Mouse (Mus musculus) gastrocnemius, postnatal 14 days (tissue): Measurements from ENCODE around the gene Tcstv1. TPM values are rescaled to one million over a fixed set of nuclear protein-coding genes. Genes with fewer than 3 reads are reported as not detected.
"Not testable (repeated sequence)": the region's sequence is repeated elsewhere in the genome, so short reads cannot be mapped to it uniquely, and the experiment has no call there.

Experiments
- DNase-seq: peaks from one replicate; pipeline ENCODE4 v3.0.0; 2021; ENCODE audit warnings: mixed read lengths
- intact Hi-C: fragments of 180-260 bp; cut with DNase I; formaldehyde crosslinking; loops from one replicate; pipeline ENCODE4 v1.15.1; 2025; ENCODE audit warnings: low total_unique reads
- long read RNA-seq, 2 experiments: library from polyadenylated mRNA; stranded (forward); transcript quantifications; one replicate each; pipeline ENCODE4 v2.0.0; 2021
- total RNA-seq, 2 experiments: library from RNA; stranded (reverse); gene quantifications; 2 replicates each; pipeline ENCODE4 v1.2.3; 2021

The Tcstv1 gene
- total RNA-seq, result not detected
- long read RNA-seq, experiment 1, result 0 reads
- long read RNA-seq, experiment 2, result 0 reads

- DNase-seq, intact Hi-C loops: not testable (repeated sequence)
Observed at GRCm38 (mm10) chr13:119894685-119895084, at the start of gene Tcstv1. Tcstv1 (minus strand) TSS chr13:119894785.

DNA sequence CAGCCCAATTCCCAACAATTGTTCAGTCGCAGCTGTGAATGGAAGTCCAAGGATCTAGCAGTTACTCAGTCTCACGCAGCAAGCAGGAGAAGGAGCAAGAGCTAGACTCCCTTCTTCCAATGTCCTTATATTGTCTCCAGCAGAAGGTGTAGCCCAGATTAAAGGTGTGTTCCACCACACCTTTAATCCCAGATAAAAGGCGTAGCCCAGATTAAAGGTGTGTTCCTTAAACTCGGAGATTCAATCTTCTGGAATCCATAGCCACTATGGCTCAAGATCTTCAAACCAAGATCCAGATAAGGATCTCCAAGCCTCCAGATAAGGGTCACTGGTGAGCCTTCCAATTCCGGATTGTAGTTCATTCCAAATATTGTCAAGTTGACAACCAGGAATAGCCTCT lies 34.6 kb upstream of the Tcstv1 start, which contains the start of gene Gm21761:
Gene Gm21761 (minus strand): TSS at position 101 of the 400 bp plus-strand sequence.
- DNase-seq, intact Hi-C loops: not testable (repeated sequence)

DNA sequence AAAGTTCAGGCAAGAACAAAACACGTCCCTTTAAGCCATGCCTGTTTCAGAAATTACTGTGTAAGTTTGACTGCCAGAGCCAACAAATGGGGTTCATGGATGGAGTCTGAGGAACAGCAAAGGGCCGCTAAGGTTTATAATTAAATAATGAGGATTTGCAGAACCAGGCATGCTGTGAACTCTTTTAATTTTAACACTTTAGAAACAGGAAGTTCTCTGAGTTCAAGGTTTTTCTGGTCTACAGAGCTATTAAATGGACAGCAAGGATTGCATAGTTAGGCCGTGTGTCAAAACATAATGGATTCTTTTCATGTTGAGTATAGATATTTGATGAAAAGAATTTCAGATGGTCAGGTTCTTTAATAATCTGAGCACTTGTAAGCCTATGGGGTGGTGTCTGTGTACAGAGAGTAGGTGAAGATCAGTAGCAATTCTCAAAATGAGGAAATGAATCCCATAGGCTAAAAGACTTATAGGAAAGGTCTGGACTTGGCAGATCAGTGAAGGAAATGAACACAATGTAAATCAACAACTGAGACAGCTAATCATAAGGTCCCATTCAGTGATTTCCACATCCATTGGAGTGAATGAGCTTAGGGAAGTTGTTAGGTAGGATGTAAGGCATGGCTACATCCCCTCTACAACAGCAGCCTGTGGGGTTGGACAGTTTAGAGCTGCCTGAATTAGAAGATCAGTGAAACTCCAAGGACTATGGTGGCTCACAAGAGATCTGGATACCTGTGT lies 30.2 kb upstream of the Tcstv1 start:
- intact Hi-C loops, DNase-seq: not testable (repeated sequence)

GRCm38 (mm10) chr13:119916966-119917722 lies 22.6 kb upstream of the Tcstv1 start:
- intact Hi-C loops, DNase-seq: not testable (repeated sequence)

DNA sequence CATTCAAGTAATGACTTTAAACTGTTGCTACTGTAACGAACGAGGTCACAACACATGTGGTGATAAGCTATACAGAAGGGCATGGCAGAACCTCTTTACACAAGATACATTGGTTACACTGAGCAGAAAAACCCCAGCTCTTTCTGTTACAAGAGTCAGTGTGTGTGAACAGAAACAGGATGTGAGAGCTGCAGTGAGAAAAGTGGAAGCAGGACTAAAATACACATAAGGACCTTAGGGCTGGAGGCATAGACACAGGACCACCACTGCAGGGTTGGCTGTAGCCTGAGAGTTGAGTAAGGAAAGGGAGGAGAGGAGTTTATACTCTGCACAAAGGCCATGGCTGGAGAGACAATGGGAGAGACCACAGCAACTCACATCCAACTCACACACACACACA lies 21.9 kb upstream of the Tcstv1 start:
- intact Hi-C loops, DNase-seq: not testable (repeated sequence)

DNA sequence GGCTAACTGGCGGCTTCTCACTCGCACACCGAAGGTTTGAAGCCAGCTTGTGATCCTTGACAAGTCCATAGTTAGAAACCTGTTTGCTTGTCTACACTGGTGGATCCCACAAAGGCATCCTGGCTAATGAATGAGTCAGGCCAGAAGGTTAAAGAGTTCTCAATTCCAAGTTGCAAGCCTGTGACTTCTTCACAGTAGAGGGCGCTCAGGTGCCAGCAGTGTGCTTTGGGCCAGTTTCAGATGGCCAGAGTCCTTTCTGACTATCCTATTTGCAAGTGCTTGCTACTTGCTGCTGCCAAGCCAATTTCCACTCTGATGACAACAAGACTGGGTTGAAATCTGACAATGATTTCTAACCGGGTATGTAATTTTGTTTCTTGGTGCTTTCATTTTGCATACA lies 4.0 kb upstream of the Tcstv1 start:
- DNase-seq, intact Hi-C loops: not testable (repeated sequence)

GRCm38 (mm10) chr13:119886896-119887295 lies 7.7 kb downstream of the Tcstv1 start:
- DNase-seq, intact Hi-C loops: not testable (repeated sequence)

DNA sequence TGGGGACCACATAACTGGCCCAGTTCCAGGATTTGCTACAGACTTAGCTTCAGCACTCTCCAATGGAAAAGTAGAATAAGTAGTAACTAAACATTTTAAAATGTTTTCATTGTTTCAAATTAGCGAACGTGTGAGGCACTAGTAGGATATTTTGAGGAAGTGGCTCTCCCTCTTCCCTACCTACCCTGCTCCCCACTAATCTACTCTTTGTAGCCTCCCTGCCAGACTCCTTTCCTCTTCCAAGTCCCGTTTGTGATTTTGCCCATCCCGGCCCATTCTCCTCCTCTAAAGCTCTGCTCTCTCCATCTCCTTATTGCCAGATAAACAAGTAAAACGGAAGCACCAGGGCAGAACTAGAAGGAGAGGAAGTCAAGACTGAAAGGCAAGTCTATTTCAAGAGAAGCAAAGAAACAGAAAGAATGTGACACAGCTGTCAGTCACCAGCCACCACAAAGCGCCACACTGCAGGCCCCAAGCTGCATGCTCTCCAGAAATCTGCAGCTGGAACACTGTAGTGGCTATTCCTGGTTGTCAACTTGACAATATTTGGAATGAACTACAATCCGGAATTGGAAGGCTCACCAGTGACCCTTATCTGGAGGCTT lies 30.1 kb downstream of the Tcstv1 start:
- intact Hi-C loops, DNase-seq: not testable (repeated sequence)

- intact Hi-C loops, DNase-seq: not testable (repeated sequence)
Observed at GRCm38 (mm10) chr13:119862399-119862798, 32.2 kb downstream of the Tcstv1 start.

Other genes starting within 250 kb of the Tcstv1 start
- gene Hmgcs1, start 204.4 kb downstream of the Tcstv1 start, total RNA-seq, result 10 to 100 TPM; 32.3 to 49.3 TPM
- gene Nim1k, start 138.9 kb downstream of the Tcstv1 start, total RNA-seq, result 1 to 10 TPM; 1.3 to 1.7 TPM
- 10 to 100 TPM; 13.7 to 15.6 TPM for gene Zfp131, start 103.9 kb downstream of the Tcstv1 start, total RNA-seq
- not detected for gene AF067063, start 64.6 kb downstream of the Tcstv1 start, total RNA-seq
- gene D13Ertd608e, start 58.8 kb downstream of the Tcstv1 start, total RNA-seq, result not detected
- not detected for gene Gm21761, start 34.5 kb upstream of the Tcstv1 start, total RNA-seq
- not detected for gene B020031M17Rik, start 56.0 kb upstream of the Tcstv1 start, total RNA-seq
- gene Gm36079, start 132.2 kb upstream of the Tcstv1 start, total RNA-seq, result not detected
- gene Gm21188, start 157.4 kb upstream of the Tcstv1 start, total RNA-seq, result under 1 TPM; 0.12 to 0.24 TPM
- gene Gm20767, start 245.5 kb upstream of the Tcstv1 start, total RNA-seq, result not detected